Mouse (Mus musculus): ENCODE results near the gene Gm20547.
"Not testable (repeated sequence)": the region's sequence is repeated elsewhere in the genome, so short reads cannot be mapped to it uniquely, and the experiment has no call there.

DNA sequence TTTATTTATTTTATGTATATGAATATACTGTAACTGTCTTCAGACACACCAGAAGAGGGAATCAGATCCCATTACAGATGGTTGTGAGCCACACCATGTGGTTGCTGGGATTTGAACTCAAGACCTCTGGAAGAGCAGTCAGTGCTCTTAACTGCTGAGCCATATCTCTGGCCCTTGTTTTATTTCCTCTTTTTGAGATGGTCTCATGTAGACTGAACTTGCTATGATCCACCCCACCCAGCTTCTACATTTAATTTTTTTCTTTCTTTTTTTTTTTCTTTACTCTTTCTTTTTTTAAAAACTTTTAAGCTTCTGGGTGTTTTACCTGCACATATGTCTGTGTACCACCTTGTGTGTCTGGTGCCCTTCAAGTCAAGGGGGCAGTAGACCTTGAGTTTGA lies 19.0 kb upstream of the Gm20547 start:
- TF ChIP-seq CTCF, EP300 (IDR thresholded peaks at IDR 0.05; ENCODE audit: low read depth): not testable (repeated sequence)
